Comparison of ENCODE assay signal across 8 mouse cellular contexts in the genomic region with DNA sequence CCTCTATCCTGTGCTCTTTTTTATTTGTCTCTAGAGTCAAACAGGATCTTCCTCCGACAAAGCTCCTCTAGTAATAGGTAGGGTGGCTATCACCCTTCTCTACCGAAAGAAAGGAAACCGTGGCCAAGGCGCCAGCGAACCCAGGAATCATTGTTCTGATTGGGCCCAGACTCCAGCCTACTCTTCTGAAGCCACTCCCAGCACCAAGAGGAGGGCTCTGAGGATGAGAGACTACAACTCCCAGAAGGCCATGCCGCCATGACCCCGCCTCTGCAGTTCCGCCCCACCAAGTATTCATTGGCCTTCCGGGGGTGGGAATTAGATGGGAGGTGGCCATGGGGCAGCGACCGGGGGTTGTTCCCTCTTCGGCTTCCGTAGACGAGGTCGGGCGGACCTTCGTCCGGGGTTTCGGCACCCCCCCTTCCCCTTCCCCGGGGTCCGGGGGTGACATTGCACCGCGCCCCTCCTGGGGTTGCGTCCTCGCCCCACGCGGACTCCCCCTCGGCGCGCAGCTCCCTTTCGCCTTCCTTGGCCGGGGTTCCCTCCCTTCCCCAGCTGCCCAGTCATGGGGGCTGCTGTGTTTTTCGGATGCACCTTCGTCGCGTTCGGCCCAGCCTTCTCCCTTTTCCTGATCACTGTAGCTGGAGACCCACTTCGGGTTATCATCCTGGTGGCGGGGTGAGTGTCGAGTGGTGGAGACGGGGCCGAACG. TPM values are rescaled to one million over a fixed set of nuclear protein-coding genes. Genes with fewer than 3 reads are reported as not detected.
DNase-seq lines count a peak whose midpoint lies in the region; ATAC-seq and TF ChIP-seq lines count a peak whose summit lies in the region.
"Not testable (repeated sequence)": the region's sequence is repeated elsewhere in the genome, so short reads cannot be mapped to it uniquely, and the experiment has no call there.

A gene (plus strand): TSS at position 364 of the 711 bp plus-strand sequence.

- H3K79me2 ChIP-seq in liver, adult 2 months (ENCODE audit: control insufficient read depth, insufficient read depth, low read length) = not testable (repeated sequence)
- H3K79me2 ChIP-seq in myocyte (ENCODE audit: control insufficient read depth, insufficient read depth) = peaks cover 14% of the 10 kb centered on the region

- peak; percentile 98 for DNase-seq in A20 (ENCODE audit: low read depth, low spot score)
- DNase-seq in heart, embryonic 10.5 days (ENCODE audit: low spot score) = peak; percentile 99
- DNase-seq in liver, adult 2 months (ENCODE audit: extremely low read depth, low read depth, low spot score) = peak; percentile 96
- DNase-seq in splenic B cell, adult 2 months (ENCODE audit: low read depth, low spot score) = peak; percentile 97

- peak within 1 kb of the TSS; percentile 97 for H3K4me3 ChIP-seq in bone marrow macrophage, adult 2 months (ENCODE audit: insufficient read depth, low read length)
- H3K4me3 ChIP-seq in embryonic fibroblast, embryonic 13.5 days (ENCODE audit: insufficient read depth, low read length) = peak within 1 kb of the TSS; percentile 95
- H3K4me3 ChIP-seq in heart, embryonic 10.5 days = peak within 1 kb of the TSS; percentile 78
- H3K4me3 ChIP-seq in kidney, embryonic 16.5 days (ENCODE audit: low read length) = peak within 1 kb of the TSS; percentile 73
- peak within 1 kb of the TSS; percentile 84 for H3K4me3 ChIP-seq in liver, adult 2 months (ENCODE audit: insufficient read depth, low read depth, low read length)
- peak within 1 kb of the TSS; percentile 81 for H3K4me3 ChIP-seq in myocyte

- not testable (repeated sequence) for H3K9me3 ChIP-seq in heart, embryonic 10.5 days; kidney, embryonic 16.5 days (ENCODE audit: low read length)

- peak within 1 kb of the TSS; percentile 80 for H3K9ac ChIP-seq in kidney, embryonic 16.5 days (replicated peaks; ENCODE audit: low read length)
- peak within 1 kb of the TSS; percentile 92 for H3K9ac ChIP-seq in liver, adult 2 months (ENCODE audit: low read depth, low read length)

- H3K4me2 ChIP-seq in kidney, embryonic 16.5 days (replicated peaks; ENCODE audit: low read depth, low read length) = peak within 1 kb of the TSS; percentile 77
- H3K4me2 ChIP-seq in myocyte (ENCODE audit: low read depth) = peak within 1 kb of the TSS; percentile 91

- not testable (repeated sequence) for H3ac ChIP-seq in myocyte (ENCODE audit: control insufficient read depth, insufficient read length)

- H3K27me3 ChIP-seq in heart, embryonic 10.5 days (ENCODE audit: insufficient read depth, poor library complexity, severe bottlenecking); kidney, embryonic 16.5 days (ENCODE audit: insufficient read depth, low read length); liver, adult 2 months (ENCODE audit: control insufficient read depth, insufficient read depth, low read length); myocyte (ENCODE audit: control insufficient read depth, insufficient read depth, insufficient read length); splenic B cell, adult 2 months (ENCODE audit: control insufficient read depth, insufficient read depth, low read length, poor library complexity, severe bottlenecking): not testable (repeated sequence)

- not testable (repeated sequence) for TF ChIP-seq CTCF in bone marrow macrophage, adult 2 months (IDR thresholded peaks at IDR 0.05; ENCODE audit: low read depth, low read length); embryonic fibroblast, embryonic 13.5 days (IDR thresholded peaks at IDR 0.05; ENCODE audit: borderline replicate concordance, insufficient read depth, low read length); liver, adult 2 months (IDR thresholded peaks at IDR 0.05; ENCODE audit: low read depth, low read length)

- under 1% methylated on average over 34 of the region's 43 CpGs for WGBS in heart, embryonic 10.5 days
- WGBS in kidney, embryonic 16.5 days = 0% methylated on average over 25 of the region's 43 CpGs
- WGBS in liver, adult 2 months = under 1% methylated on average over 32 of the region's 43 CpGs

- not testable (repeated sequence) for TF ChIP-seq POLR2A in bone marrow macrophage, adult 2 months (IDR thresholded peaks at IDR 0.05; ENCODE audit: borderline replicate concordance, low read depth, low read length); liver, adult 2 months (IDR thresholded peaks at IDR 0.05; ENCODE audit: extremely low read depth, insufficient read depth, low read length); myocyte (IDR thresholded peaks at IDR 0.05; ENCODE audit: insufficient read length, low read depth)
- TF ChIP-seq POLR2A in embryonic fibroblast, embryonic 13.5 days (IDR thresholded peaks at IDR 0.05; ENCODE audit: low read depth, low read length) = peak; percentile 89

- H3K4me1 ChIP-seq in bone marrow macrophage, adult 2 months (ENCODE audit: control insufficient read depth, insufficient read depth, low read length) = peaks cover 21% of the 10 kb centered on the region
- H3K4me1 ChIP-seq in embryonic fibroblast, embryonic 13.5 days (ENCODE audit: control insufficient read depth, insufficient read depth, low read length); liver, adult 2 months (ENCODE audit: control insufficient read depth, insufficient read depth, low read length): not testable (repeated sequence)
- H3K4me1 ChIP-seq in heart, embryonic 10.5 days = peaks cover 34% of the 10 kb centered on the region
- H3K4me1 ChIP-seq in kidney, embryonic 16.5 days (ENCODE audit: insufficient read depth, low read length) = peaks cover 28% of the 10 kb centered on the region

- H3K36me3 ChIP-seq in heart, embryonic 10.5 days = peaks cover 14% of the 10 kb centered on the region
- H3K36me3 ChIP-seq in kidney, embryonic 16.5 days (ENCODE audit: insufficient read depth, low read length); liver, adult 2 months (ENCODE audit: control insufficient read depth, insufficient read depth, low read length); myocyte (ENCODE audit: control insufficient read depth, insufficient read depth); splenic B cell, adult 2 months (ENCODE audit: control insufficient read depth, insufficient read depth, low read length, poor library complexity, severe bottlenecking): not testable (repeated sequence)

- peak; percentile 96 for ATAC-seq in kidney, embryonic 16.5 days (ENCODE audit: low FRiP score, low TSS enrichment)

- H3K27ac ChIP-seq in bone marrow macrophage, adult 2 months (ENCODE audit: insufficient read depth, low read depth, low read length) = peak within 1 kb of the TSS; percentile 87
- H3K27ac ChIP-seq in embryonic fibroblast, embryonic 13.5 days (ENCODE audit: insufficient read depth, low read length) = peak within 1 kb of the TSS; percentile 80
- H3K27ac ChIP-seq in heart, embryonic 10.5 days = peak within 1 kb of the TSS; percentile 91
- H3K27ac ChIP-seq in kidney, embryonic 16.5 days (ENCODE audit: low read length) = peak within 1 kb of the TSS; percentile 93
- H3K27ac ChIP-seq in liver, adult 2 months (replicated peaks; ENCODE audit: insufficient read depth, low read depth, low read length) = peak within 1 kb of the TSS; percentile 98

RNA-seq across cellular contexts. Expression of the gene that starts here (rescaled TPM):
- polyA plus RNA-seq in bone marrow macrophage, adult 2 months (2012; ENCODE audit: insufficient read depth, insufficient read length, missing spikeins) = 116 and 118 TPM in 2 replicates
- 63.3 and 79.1 TPM in 2 replicates for polyA plus RNA-seq in embryonic fibroblast, embryonic 13.5 days (2011; ENCODE audit: insufficient read length, low read depth, missing spikeins)
- 30.4 and 39.4 TPM in 2 replicates for polyA plus RNA-seq in heart, embryonic 10.5 days (2016; fragmentation: Nextera tagmentation; extraction: Ambion mirVana)
- polyA plus RNA-seq in kidney, embryonic 16.5 days (2015; fragmentation: Nextera tagmentation; extraction: Ambion mirVana) = 41.3 and 44.1 TPM in 2 replicates
- total RNA-seq in liver, adult 2 months (2014; rRNA removed) = 36.2 and 43.2 TPM in 2 replicates
- 181 and 255 TPM in 2 replicates for polyA plus RNA-seq in liver, adult 2 months (2012; rRNA removed)
- polyA plus RNA-seq in myocyte (2012; fragmentation: generic; extraction: Trizol) = 106 TPM

Comparison
In these comparisons a context has a peak if more than half of its experiments do, and no peak if none do; other contexts are left out.
1. Peak in every context shown above with its lines: DNase-seq, ATAC-seq, H3K4me3 ChIP-seq and H3K27ac ChIP-seq.